In the genomic region with DNA sequence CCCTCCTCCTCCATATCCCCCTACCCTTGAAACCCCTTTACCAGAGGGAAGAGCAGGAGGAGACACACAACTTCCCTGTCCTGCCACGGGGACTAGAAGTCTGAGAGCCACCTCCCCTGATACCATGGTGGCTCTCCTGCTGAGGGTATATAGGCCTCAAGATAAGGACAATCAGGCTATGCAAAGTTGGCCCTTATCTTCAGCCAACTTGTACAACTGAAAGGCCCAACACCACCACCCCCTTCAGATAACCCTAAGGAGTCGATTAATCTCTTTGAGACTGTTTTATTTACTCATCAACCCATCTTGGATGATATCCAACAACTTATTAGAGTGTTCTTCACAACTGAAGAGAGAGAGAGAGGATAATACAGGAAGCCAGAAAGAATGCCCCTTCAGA, we compare ENCODE assay signal across 24 mouse cellular contexts.
A peak's percentile ranks its signal among the peaks of the same experiment; 100 is the strongest.
DNase-seq lines count a peak whose midpoint lies in the region; ATAC-seq and TF ChIP-seq lines count a peak whose summit lies in the region.
"Had no signal": no experiment of that assay in that cellular context is flagged by ENCODE, and none has a peak within 500 bp of the region (broad histone marks: within the 10 kb centered on the region; RNA-seq: fewer than 3 reads in every experiment).

No protein-coding gene starts in this region.

- 39% methylated on average over 2 of the region's 2 CpGs for WGBS in liver, embryonic 12.5 days (ENCODE audit: insufficient replicate concordance)
- 23% methylated on average over 2 of the region's 2 CpGs for WGBS in liver, embryonic 16.5 days (ENCODE audit: insufficient replicate concordance)
- 55% methylated on average over 2 of the region's 2 CpGs for WGBS in stomach, postnatal 0 days
- 36% methylated on average over 2 of the region's 2 CpGs for WGBS in heart, embryonic 12.5 days

- no peaks in the 10 kb centered on the region for H3K27me3 ChIP-seq in liver, embryonic 12.5 days (replicated peaks)
- no peaks in the 10 kb centered on the region for H3K27me3 ChIP-seq in liver, embryonic 16.5 days (ENCODE audit: control insufficient read depth, insufficient read depth, low read depth, low read length)
- H3K27me3 ChIP-seq in stomach, postnatal 0 days (ENCODE audit: control insufficient read depth, insufficient read depth, low read length) = no peaks in the 10 kb centered on the region
- H3K27me3 ChIP-seq in heart, embryonic 12.5 days (replicated peaks) = no peaks in the 10 kb centered on the region
- H3K27me3 ChIP-seq: embryonic facial prominence, embryonic 12.5 days; forebrain, embryonic 13.5 days; heart, embryonic 15.5 days; hindbrain, embryonic 13.5 days; Patski had no signal

- peak; percentile 6 for DNase-seq in 3T3-L1 (ENCODE audit: low read depth, low spot score)
- DNase-seq in stomach, postnatal 0 days (ENCODE audit: low spot score) = no peak
- no peak for DNase-seq in gastrocnemius, adult 18-20 months (ENCODE audit: low spot score)
- DNase-seq in spleen, adult 18-20 months = no peak
- DNase-seq: adrenal gland, postnatal 14 days; cerebellum, adult 2 months; cerebellum, postnatal 10 days; embryo, embryonic 11 days; forebrain, postnatal 0 days; gastrocnemius, postnatal 36 days; heart, adult 11 months; heart, postnatal 14 days had no signal

- H3K36me3 ChIP-seq in liver, embryonic 12.5 days = no peaks in the 10 kb centered on the region
- H3K36me3 ChIP-seq in liver, embryonic 16.5 days (ENCODE audit: control insufficient read depth, insufficient read depth) = no peaks in the 10 kb centered on the region
- no peaks in the 10 kb centered on the region for H3K36me3 ChIP-seq in stomach, postnatal 0 days (ENCODE audit: control insufficient read depth, insufficient read depth, low read length)
- H3K36me3 ChIP-seq in heart, embryonic 12.5 days = no peaks in the 10 kb centered on the region
- H3K36me3 ChIP-seq: embryonic facial prominence, embryonic 12.5 days; heart, embryonic 10.5 days; heart, embryonic 15.5 days; hindbrain, embryonic 13.5 days had no signal

- no peak for TF ChIP-seq CTCF in stomach, postnatal 0 days (IDR thresholded peaks at IDR 0.05; ENCODE audit: low read depth)

- TF ChIP-seq EP300 in stomach, postnatal 0 days (optimal IDR thresholded peaks at IDR 0.05) = no peak

- no peak overlapping the region for H3K4me3 ChIP-seq in liver, embryonic 12.5 days
- no peak overlapping the region for H3K4me3 ChIP-seq in liver, embryonic 16.5 days (ENCODE audit: low read depth, low read length)
- H3K4me3 ChIP-seq in stomach, postnatal 0 days (ENCODE audit: low read depth, low read length) = no peak overlapping the region
- H3K4me3 ChIP-seq in heart, embryonic 12.5 days = no peak overlapping the region
- H3K4me3 ChIP-seq: embryonic facial prominence, embryonic 12.5 days; forebrain, embryonic 13.5 days; heart, embryonic 10.5 days; heart, embryonic 15.5 days; hindbrain, embryonic 13.5 days had no signal

- H3K4me2 ChIP-seq in liver, embryonic 12.5 days = no peak overlapping the region
- H3K4me2 ChIP-seq in liver, embryonic 16.5 days (ENCODE audit: low read depth, low read length) = no peak overlapping the region
- no peak overlapping the region for H3K4me2 ChIP-seq in stomach, postnatal 0 days (replicated peaks; ENCODE audit: low read depth)
- no peak overlapping the region for H3K4me2 ChIP-seq in heart, embryonic 12.5 days
- H3K4me2 ChIP-seq: embryonic facial prominence, embryonic 12.5 days; forebrain, embryonic 13.5 days; heart, embryonic 15.5 days; hindbrain, embryonic 13.5 days had no signal

- ATAC-seq in erythroblast, adult 5-6 weeks (replicated peaks; ENCODE audit: low FRiP score, poor library complexity, severe bottlenecking) = peak; percentile 75
- ATAC-seq in liver, embryonic 12.5 days = peak; percentile 88
- ATAC-seq in liver, embryonic 16.5 days (ENCODE audit: low read depth) = peak; percentile 76
- ATAC-seq in stomach, postnatal 0 days (ENCODE audit: low FRiP score, low TSS enrichment) = no peak
- ATAC-seq in heart, embryonic 12.5 days (ENCODE audit: insufficient number of reproducible peaks, low FRiP score) = no peak
- ATAC-seq: activated CD4-positive, CD25-positive, alpha-beta regulatory T cell, adult 4 months; forebrain, embryonic 13.5 days; forebrain, postnatal 0 days; hindbrain, postnatal 0 days; Patski had no signal

- no peaks in the 10 kb centered on the region for H3K9me3 ChIP-seq in liver, embryonic 12.5 days (replicated peaks)
- no peaks in the 10 kb centered on the region for H3K9me3 ChIP-seq in liver, embryonic 16.5 days (replicated peaks; ENCODE audit: control insufficient read depth, low read length)
- H3K9me3 ChIP-seq in stomach, postnatal 0 days (ENCODE audit: control insufficient read depth, low read length) = no peaks in the 10 kb centered on the region
- H3K9me3 ChIP-seq in heart, embryonic 12.5 days (replicated peaks) = no peaks in the 10 kb centered on the region
- H3K9me3 ChIP-seq: embryonic facial prominence, embryonic 12.5 days; forebrain, embryonic 13.5 days; heart, embryonic 10.5 days; heart, embryonic 15.5 days; hindbrain, embryonic 13.5 days had no signal

- no peaks in the 10 kb centered on the region for H3K4me1 ChIP-seq in liver, embryonic 12.5 days
- H3K4me1 ChIP-seq in liver, embryonic 16.5 days (ENCODE audit: control insufficient read depth, low read depth, low read length) = no peaks in the 10 kb centered on the region
- H3K4me1 ChIP-seq in stomach, postnatal 0 days (replicated peaks; ENCODE audit: control insufficient read depth, insufficient read depth) = no peaks in the 10 kb centered on the region
- H3K4me1 ChIP-seq in heart, embryonic 12.5 days (replicated peaks) = no peaks in the 10 kb centered on the region
- H3K4me1 ChIP-seq: embryonic facial prominence, embryonic 12.5 days; forebrain, embryonic 13.5 days; heart, embryonic 10.5 days; heart, embryonic 15.5 days; hindbrain, embryonic 13.5 days had no signal

- no peak overlapping the region for H3K9ac ChIP-seq in liver, embryonic 12.5 days
- no peak overlapping the region for H3K9ac ChIP-seq in liver, embryonic 16.5 days (ENCODE audit: low read depth, low read length)
- H3K9ac ChIP-seq in stomach, postnatal 0 days (ENCODE audit: low read length) = no peak overlapping the region
- H3K9ac ChIP-seq in heart, embryonic 12.5 days = no peak overlapping the region
- H3K9ac ChIP-seq: embryonic facial prominence, embryonic 12.5 days; forebrain, embryonic 13.5 days; forebrain, postnatal 0 days; heart, embryonic 15.5 days; hindbrain, embryonic 13.5 days had no signal

- no peak overlapping the region for H3K27ac ChIP-seq in liver, embryonic 12.5 days
- H3K27ac ChIP-seq in liver, embryonic 16.5 days (ENCODE audit: low read length) = no peak overlapping the region
- no peak overlapping the region for H3K27ac ChIP-seq in stomach, postnatal 0 days (replicated peaks)
- no peak overlapping the region for H3K27ac ChIP-seq in heart, embryonic 12.5 days (ENCODE audit: poor library complexity, severe bottlenecking)
- H3K27ac ChIP-seq: embryonic facial prominence, embryonic 12.5 days; forebrain, embryonic 13.5 days; heart, embryonic 10.5 days; heart, embryonic 15.5 days; hindbrain, embryonic 13.5 days; hindbrain, postnatal 0 days had no signal

Comparison
In these comparisons a context has a peak if more than half of its experiments do, and no peak if none do; other contexts are left out.
1. ATAC-seq: peak in erythroblast, adult 5-6 weeks (single experiment), liver, embryonic 12.5 days (single experiment) and liver, embryonic 16.5 days (single experiment); none in stomach, postnatal 0 days (single experiment) and heart, embryonic 12.5 days (single experiment).